Mouse (Mus musculus): Measurements from ENCODE around the gene Cdsn.

- no peak for TF ChIP-seq CTCF (IDR thresholded peaks at IDR 0.05; ENCODE audit: borderline replicate concordance, insufficient read depth, low read length)
- no peak for TF ChIP-seq POLR2A (IDR thresholded peaks at IDR 0.05; ENCODE audit: low read depth, low read length)
Measured at GRCm38 (mm10) chr17:35592131-35592530, 40.2 kb downstream of the Cdsn start.

Measured in embryonic fibroblast, embryonic 13.5 days (primary cell).